Mouse (Mus musculus): ENCODE data around the gene Mpv17l2.

- TF ChIP-seq POLR2A (IDR thresholded peaks at IDR 0.05; ENCODE audit: insufficient read length, low read depth): no peak
- TF ChIP-seq MAX (IDR thresholded peaks at IDR 0.05; ENCODE audit: low read depth): no peak
- no peak for TF ChIP-seq POLR2AphosphoS2 (IDR thresholded peaks at IDR 0.05; ENCODE audit: insufficient read length, low read depth)
- no peak for TF ChIP-seq CEBPB (IDR thresholded peaks at IDR 0.05; ENCODE audit: insufficient read depth, poor library complexity, severe bottlenecking)
- no peak for TF ChIP-seq USF1 (IDR thresholded peaks at IDR 0.05; ENCODE audit: low read depth)
- TF ChIP-seq REST (IDR thresholded peaks at IDR 0.05; ENCODE audit: insufficient read depth, insufficient read length): no peak
- no peak for TF ChIP-seq TCF12 (IDR thresholded peaks at IDR 0.05; ENCODE audit: insufficient read depth, poor library complexity, severe bottlenecking)
- no peak for TF ChIP-seq E2F4 (IDR thresholded peaks at IDR 0.05; ENCODE audit: insufficient read depth)
- no peak for TF ChIP-seq TCF3 (IDR thresholded peaks at IDR 0.05; ENCODE audit: insufficient read length, low read depth)
- no peak for TF ChIP-seq MYOD1 (IDR thresholded peaks at IDR 0.05; ENCODE audit: control insufficient read depth in 1 of 3, insufficient read length in 2 of 3, low read depth in 2 of 3)
These were observed 3.3 kb upstream of the Mpv17l2 start for GRCm38 (mm10) chr8:70764026-70764425.

Measured in myocyte (in vitro differentiated cells).